Mouse (Mus musculus): ENCODE results near the gene Nup107. TPM values are rescaled to one million over a fixed set of nuclear protein-coding genes. Genes with fewer than 3 reads are reported as not detected.

Gene Nup107
- total RNA-seq, 2 experiments from 2014 or later: 9.1 to 11.0 TPM

DNA sequence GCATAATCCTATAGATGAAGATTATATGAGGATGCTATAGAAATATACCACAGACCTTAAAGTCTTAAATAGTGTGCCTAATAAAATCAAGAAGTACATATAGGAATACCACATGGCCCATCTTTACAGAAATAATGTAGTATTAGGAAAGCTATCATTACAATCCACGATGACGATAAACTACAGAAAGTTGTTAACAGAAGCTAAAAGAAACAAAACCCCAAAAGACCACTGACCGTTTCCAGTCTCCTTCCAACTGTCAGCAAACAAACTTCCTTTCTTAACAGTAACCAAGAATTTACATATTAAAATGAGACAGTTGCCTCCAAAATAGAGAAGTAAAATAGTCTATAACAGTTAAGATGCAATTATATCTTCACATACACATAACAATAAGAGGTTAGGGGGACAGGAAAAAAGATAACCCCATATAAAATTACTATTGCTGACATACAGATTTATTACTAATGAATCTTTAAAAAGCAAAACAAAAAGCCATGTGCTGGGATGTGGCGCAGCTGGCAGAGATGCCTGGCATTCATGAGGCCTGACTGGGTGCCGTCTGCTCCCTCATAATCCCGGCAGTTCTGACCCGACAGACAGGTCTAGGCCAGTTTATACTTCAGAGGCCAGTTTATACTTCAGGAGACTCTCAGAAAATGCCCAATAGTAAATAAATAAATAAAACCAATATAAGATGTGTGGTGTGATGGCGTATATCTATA is 12.8 kb downstream of the Nup107 start:
- no peak for DNase-seq (ENCODE audit: low spot score in 2 of 2)

- no peak for DNase-seq (ENCODE audit: low spot score in 2 of 2)
Measured at GRCm38 (mm10) chr10:117778951-117779350, 13.6 kb downstream of the Nup107 start.

- DNase-seq (ENCODE audit: low spot score in 2 of 2): no peak
Measured at GRCm38 (mm10) chr10:117778328-117778910, 14.1 kb downstream of the Nup107 start.

DNA sequence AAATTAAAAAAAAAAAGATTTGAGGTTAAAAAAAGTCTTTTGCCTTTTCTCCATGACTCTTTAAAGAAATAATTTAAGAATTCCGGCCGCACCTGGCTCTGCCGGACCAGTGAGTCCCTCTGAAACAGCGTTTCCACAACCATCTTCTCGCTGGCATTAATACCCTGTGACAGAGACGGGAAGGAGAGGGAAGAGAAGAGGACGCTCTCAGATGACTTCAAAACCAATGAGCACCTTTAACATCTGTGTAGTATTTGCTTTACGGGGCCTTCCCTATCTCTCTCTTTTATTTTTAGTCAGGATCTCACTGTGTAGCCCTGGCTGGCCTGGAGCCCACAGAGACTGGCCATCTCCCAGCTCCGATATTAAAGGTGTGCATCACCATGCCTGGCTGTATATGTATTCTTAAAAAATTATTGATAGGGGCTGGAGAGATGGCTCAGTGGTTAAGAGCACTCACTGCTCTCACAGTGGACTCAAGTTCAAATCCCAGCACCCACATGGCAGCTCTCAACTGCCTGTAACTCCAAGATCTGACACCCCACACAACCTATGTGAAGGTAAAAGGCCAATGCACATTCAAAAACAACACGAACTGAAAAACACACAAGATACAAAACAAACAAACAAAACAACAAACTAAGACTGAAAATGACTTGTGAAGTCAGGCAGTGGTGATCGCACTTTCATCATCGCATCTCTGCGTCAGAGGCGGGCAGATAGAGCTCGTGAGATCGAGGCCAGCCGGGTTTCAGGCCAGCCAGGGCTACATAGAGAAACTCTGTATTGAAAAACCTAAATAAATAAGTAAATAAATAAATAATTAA is 14.8 kb downstream of the Nup107 start:
- DNase-seq (ENCODE audit: low spot score in 2 of 2): no peak

DNA sequence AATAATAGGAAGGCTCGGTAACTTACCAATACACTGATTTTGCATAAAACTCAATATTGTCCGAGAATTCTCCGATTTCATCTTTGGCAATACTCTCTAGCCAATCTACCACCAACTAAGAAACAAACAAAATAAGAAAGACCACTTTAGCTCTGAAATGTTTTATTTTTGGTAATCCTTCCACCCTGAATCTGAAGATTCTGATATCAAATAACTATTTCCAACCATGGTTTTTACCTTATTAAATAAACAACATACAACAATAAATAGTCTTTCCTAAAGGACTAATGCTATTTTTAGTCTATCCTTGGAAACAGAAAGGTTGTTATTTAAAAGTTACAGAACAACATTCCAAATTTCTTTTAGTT is 15.4 kb downstream of the Nup107 start:
- DNase-seq (ENCODE audit: low spot score in 2 of 2): no peak

DNA sequence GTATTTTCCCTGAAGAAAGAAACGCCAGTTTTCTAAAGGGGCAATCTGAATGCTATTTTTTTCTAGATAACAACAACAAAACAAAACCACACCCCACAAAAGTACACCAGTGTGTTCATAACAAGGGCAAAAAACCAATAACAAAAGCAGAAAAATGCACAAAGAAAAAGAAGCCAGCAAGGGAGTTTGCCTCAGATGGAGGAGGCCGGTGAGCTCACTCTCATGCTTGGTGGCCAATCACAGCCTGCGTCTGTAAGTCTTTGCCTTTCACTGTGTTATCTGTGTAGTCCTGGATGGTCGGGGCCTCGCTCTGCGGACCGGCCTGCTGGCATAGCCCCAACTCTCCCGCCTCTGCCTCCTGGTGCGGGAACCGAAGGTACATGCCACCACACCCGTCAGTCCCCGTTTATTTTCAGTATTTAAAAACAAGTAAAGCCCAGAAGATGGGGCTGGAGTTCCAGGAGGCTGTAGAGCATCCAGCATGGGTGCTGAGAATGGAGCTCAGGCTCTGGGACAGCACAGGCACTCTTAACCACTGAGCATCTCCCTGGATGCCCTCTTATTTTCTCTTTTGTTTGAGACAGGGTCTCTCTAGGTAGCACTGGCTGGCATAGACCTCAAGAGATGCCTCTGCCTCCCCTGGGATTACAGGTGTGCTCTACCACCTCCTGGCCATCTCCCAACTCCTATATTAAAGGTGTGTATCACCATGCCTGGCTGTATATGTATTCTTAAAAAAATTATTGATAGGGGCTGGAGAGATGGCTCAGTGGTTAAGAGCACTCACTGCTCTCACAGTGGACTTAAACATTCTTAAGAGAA is 16.0 kb downstream of the Nup107 start:
- no peak for DNase-seq (ENCODE audit: low spot score in 2 of 2)

DNA sequence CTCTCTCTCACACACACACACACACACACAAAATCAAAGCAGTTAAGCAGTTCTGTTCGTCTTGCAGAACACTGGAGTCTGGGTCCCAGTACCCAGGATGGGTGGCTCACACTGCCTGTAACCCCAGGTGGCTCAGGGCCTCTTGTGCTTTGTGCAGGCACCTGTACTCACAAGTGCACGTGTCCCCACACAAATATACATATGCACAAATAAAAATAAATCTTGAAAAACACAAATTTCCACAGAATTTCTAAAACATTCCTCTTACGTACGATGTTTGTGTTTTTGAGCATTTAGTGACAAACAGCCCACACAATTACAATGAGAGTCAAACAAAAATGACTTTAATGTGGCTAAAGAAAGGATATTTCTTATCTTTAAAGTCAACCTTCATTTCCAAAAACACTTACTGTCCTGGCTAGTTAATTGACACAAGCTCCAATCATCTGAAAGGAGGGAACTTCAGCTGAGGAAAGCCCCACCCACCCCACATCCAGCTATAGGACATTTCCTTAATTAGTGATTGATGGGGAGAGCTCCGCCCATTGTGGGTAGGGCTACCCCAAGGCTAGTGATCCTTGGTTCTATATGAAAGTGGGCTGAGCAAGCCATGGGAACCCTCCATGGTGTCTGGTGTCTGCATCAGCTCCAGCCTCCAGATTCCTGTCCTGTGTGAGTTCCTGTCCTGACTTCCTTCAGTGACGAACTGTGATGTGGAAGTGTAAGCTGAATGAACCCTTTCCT is 16.9 kb downstream of the Nup107 start:
- no peak for DNase-seq (ENCODE audit: low spot score in 2 of 2)

DNA sequence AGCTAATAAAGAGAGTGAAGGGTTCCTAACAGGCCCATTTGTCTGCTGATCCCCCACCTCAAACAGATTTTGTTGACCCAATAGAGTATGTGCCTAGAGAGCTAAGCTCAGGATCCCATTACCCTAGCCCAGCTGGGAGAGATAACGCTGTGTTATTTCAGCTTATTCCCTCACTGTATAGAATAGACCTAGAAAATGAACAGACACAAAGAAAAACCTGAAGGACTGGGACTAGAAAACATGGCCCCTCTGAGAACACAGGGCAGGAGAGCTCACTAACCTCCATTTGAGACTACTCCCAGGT is 17.7 kb downstream of the Nup107 start:
- no peak for DNase-seq (ENCODE audit: low spot score in 2 of 2)

- DNase-seq (ENCODE audit: low spot score in 2 of 2): no peak
Measured at GRCm38 (mm10) chr10:117774011-117774816, 18.3 kb downstream of the Nup107 start.

DNA sequence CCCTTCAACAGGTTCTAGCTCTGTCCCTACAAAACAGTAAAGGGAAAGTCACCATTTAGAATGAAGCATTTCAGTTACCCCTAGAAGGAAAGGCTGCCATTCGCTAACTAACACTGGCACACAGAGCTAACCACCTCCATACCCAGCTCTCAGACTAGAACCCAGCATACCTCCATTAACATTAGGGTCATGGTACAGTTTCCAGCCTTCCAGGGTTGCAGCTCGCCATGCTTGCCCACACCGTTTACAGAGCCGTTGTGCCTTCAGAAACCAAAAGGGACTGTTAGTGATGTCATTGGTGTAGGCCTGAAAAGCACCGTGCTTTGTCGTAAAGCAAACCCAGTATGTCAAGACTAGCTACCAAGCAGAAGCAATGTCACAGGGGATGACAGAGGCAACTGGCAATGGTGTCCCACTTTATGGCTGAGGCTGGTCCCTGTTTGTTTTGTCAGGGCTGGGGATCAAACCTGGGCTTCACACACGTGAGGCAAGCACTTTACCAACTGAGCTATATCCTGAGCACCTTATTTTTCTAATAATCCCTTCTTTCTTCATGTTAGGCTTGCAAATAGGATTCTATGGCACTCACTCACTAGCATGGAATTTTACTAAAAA is 19.3 kb downstream of the Nup107 start:
- DNase-seq (ENCODE audit: low spot score in 2 of 2): no peak

DNA sequence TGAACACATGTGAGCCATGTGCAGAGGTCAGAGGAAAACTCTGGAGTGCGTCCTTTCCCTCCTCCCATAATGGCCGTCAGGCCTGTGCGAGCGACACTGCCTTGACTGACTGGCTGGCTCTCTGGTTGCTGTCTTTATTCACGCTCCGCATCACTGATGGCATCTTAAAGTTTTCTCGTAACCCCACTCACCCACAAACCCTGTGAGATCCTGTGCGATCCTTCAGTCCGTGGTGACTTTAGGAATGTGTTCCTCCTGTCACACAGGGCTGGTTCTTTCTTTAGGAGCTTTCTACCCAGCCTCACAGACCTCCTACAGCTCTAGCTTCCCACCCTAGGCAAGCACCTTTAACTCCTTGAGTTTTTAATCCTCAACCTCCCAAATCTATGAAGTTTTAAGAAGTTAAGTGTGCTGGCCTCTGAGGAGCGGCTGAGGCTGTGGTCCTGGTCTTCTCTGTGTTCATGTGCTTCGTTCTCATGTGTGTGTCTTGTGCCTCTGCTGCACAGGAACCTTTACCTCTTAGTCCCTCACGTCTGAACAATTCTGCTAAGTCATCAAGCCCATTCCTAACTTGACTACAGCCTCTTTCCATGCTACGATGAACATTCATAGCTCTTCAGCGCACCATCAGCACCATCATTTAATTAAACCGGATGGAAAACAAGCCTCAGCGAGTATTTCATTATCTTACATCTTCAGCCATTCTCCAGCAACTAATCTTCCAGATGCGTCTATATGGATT is 20.0 kb downstream of the Nup107 start:
- DNase-seq (ENCODE audit: low spot score in 2 of 2): no peak

DNA sequence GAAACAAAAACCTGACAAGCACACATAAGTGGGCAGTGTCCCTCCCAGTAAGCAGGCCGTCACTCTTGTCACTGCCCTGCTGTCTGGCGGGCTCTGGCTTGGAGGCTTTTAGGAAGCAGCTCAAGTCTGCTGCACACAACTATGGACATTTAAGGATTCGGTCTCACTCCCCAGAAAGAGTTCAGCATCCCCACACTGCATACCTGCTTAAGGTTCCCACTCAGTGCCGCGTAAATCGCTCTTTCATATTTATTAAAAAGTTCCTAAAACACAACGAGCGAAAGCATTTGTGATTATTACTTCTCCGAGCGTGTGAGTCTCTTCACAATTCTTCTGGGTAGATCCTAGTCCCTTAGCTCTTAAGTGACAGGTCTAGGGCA is 21.4 kb downstream of the Nup107 start:
- no peak for DNase-seq (ENCODE audit: low spot score in 2 of 2)

DNA sequence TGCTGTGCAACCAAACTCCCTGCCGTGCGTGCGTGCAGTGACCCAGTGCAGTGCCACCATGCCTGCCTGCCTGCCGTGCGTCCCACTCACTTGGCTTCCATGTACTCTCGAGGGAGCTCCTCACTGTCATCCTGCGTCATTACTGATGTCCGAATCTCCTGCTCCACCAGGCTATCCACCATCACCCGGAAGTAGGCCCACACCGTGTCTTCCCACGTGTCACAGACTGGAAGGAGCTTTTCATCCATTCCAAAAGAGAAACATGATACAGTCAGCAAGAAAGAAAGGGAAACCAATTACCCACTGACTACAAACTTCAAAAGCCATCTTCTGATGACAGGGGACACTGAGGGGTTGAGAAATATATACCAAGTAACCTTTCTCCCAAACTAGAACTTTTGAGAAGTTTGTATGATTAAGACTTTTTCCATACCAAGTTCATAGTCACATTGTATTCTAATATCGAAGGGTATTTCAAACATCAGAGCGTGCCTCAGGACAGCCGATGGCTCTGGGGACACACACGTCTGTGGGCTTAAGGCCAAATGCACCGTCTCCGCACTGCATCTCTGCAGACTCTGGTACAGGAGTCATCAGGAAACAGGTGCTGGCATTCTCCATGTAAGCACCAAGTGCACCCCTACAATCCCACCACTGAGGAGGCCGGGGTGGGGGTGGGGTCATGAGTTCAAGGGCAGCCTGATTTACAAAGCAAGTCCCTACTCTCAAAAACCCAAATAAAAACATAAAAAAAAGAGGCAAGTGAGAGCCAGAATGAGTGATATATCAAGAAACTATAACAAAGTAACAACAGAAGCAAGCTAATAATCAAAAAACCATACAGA is 22.0 kb downstream of the Nup107 start:
- DNase-seq (ENCODE audit: low spot score in 2 of 2): no peak

- no peak for DNase-seq (ENCODE audit: low spot score in 2 of 2)
Measured at GRCm38 (mm10) chr10:117769541-117770285, 22.8 kb downstream of the Nup107 start.

DNA sequence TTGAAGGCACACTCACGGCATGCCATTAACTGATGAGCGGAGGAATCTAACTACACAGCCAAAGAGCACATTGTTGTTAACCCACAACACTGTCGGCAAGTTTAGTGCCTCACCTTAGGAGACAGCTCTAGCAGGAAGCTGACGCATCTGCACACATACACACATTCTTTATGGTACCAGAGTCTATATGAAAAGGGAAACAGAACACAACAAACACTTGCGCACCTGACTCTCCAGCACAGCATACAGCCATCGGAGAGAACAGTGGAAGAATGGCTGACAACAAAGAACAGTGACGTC is 24.4 kb downstream of the Nup107 start:
- DNase-seq (ENCODE audit: low spot score in 2 of 2): no peak

DNA sequence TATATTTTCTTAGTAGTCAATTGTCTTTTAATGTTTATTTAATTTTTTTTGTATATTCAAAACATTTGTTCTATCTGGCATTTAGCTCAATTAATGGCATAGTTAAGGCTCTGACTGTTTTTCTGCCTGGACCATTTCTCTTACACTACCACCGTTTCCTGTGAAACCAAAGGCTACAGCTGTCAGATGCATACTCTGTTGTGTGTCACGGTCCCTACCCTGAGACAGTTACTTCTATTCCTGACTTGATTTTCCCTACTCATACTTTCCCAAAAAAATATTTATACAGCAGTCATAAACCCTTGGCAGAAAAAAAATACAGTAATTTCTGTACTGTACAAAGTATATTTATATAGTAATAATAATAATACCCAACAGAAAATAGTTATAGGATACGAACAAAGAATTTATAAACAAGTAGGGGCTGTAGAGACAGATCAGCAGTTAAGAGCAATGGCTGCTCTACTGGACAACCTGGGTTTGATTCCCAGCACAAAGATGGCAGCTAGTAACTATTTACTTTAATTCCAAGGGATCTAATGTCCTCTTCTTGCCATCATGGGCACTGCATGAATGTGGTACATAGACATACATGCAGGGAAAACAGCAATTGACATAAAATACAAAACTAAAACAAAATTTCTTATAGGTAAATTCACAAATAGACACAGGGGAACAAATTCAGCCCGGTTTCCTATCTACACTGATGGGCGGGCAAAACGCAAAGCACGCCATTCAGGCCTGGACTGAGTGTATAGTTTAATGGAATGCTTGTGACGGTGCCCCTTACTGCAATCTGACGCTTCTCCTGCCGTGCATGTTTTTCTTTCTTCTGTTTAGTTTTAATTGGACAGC is 25.0 kb downstream of the Nup107 start:
- DNase-seq (ENCODE audit: low spot score in 2 of 2): no peak

DNA sequence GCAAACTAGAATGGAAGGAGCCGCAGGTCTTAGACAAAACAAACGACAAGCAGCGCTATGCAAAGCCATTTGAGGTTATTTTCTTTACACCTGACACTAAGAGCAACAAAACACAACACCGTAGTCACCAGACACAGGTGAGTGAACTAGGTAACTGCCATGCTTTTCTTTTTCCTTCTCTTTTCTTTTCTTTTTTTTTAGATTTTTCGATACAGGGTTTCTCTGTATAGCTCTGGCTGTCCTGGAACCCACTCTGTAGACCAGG is 25.7 kb downstream of the Nup107 start:
- DNase-seq (ENCODE audit: low spot score in 2 of 2): no peak
